Mouse (Mus musculus) kidney, embryonic 15.5 days (tissue): Measurements from ENCODE around the gene Slc25a33. TPM values are rescaled to one million over a fixed set of nuclear protein-coding genes. Genes with fewer than 3 reads are reported as not detected.

Source experiments
- ATAC-seq: fragments of 200-750 bp; cut with Nextera tagmentation; replicated peaks from 2 replicates; pipeline ENCODE4 v1.8.0; 2017; ENCODE audit warnings: moderate TSS enrichment; ENCODE audit not compliant: low FRiP score
- H3K27ac ChIP-seq: fragments of 300-500 bp; sonication (generic); 2 replicates; pipeline ENCODE4 v1.5.1; 2015; ENCODE audit warnings: mild to moderate bottlenecking, inconsistent platforms
- H3K27me3 ChIP-seq: fragments of 300-500 bp; sonication (generic); 2 replicates; pipeline ENCODE4 v1.6.1; 2015; ENCODE audit warnings: inconsistent platforms
- H3K36me3 ChIP-seq: fragments of 300-500 bp; sonication (generic); 2 replicates; pipeline ENCODE4 v1.6.1; 2015; ENCODE audit warnings: inconsistent platforms
- H3K4me1 ChIP-seq: fragments of 300-500 bp; sonication (generic); 2 replicates; pipeline ENCODE4 v1.6.1; 2015; ENCODE audit warnings: inconsistent platforms
- H3K4me2 ChIP-seq: fragments of 300-500 bp; sonication (generic); 2 replicates; pipeline ENCODE4 v1.6.1; 2015; ENCODE audit warnings: moderate library complexity, mild to moderate bottlenecking, inconsistent platforms
- H3K4me3 ChIP-seq: fragments of 300-500 bp; sonication (generic); replicated peaks from 2 replicates; pipeline ENCODE4 v1.5.1; 2015; ENCODE audit warnings: mild to moderate bottlenecking, inconsistent platforms
- H3K9ac ChIP-seq: fragments of 300-500 bp; sonication (generic); 2 replicates; pipeline ENCODE4 v1.6.1; 2015; ENCODE audit warnings: mild to moderate bottlenecking, inconsistent platforms
- H3K9me3 ChIP-seq: fragments of 300-500 bp; sonication (generic); replicated peaks from 2 replicates; pipeline ENCODE4 v1.6.1; 2016; ENCODE audit warnings: inconsistent platforms
- WGBS: fragments of 180-500 bp; shearing (Covaris S2); methylation state at CpG from one replicate; pipeline ENCODE4 v1.1.7; 2015; ENCODE audit warnings: mixed read lengths; 5-methylcytosine and 5-hydroxymethylcytosine counted together
- polyA plus RNA-seq: library from polyadenylated mRNA; unstranded; fragments of >200 nt; fragmentation: Nextera tagmentation; extraction: Ambion mirVana; gene quantifications from 2 replicates; pipeline ENCODE4 v1.2.1, GENCODE M21; 2015

Slc25a33 gene
- polyA plus RNA-seq, 1 experiment from 2014 or later: 14.2 TPM

GRCm38 (mm10) chr4:149806699-149807381 is 32.8 kb upstream of the Slc25a33 start:
- ATAC-seq: 0 out of 2 replicates have a peak, but pooled peaks have one; percentile 47
- no peaks in the 10 kb centered on the region for H3K36me3 ChIP-seq

DNA sequence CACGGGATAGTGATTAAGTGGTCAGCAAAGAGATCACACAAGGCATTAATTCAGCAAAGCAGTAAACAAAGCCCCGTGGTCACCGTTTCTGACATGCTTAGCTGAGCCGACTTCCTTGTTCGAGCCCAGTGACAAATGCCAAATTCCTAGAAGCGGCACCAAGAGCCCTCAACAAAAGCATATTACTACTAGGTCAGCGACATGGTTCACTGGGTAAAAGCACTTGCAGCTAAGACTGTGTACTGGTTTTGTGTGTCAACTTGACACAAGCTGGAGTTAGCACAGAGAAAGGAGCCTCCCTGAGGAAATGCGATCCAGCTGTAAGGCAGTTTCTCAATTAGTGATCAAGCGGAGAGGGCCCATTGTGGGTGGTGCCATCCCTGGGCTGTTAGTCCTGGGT is 28.2 kb upstream of the Slc25a33 start:
- no peak overlapping the region for H3K4me3 ChIP-seq
- WGBS: 28% methylated on average over 9 of the region's 9 CpGs

More at GRCm38 (mm10) chr4:149806699-149807381, 32.8 kb upstream of the Slc25a33 start:
- Histone ChIP-seq H3K9me3 (no peaks in the 10 kb centered on the region), H3K27me3 (peaks cover 23% of the 10 kb centered on the region), H3K9ac (no peak overlapping the region), H3K4me3 (no peak overlapping the region), H3K27ac (no peak overlapping the region), H3K4me1 (peaks cover 23% of the 10 kb centered on the region), H3K4me2 (no peak overlapping the region)
- 47% methylated on average over 19 of the region's 19 CpGs for WGBS

DNA sequence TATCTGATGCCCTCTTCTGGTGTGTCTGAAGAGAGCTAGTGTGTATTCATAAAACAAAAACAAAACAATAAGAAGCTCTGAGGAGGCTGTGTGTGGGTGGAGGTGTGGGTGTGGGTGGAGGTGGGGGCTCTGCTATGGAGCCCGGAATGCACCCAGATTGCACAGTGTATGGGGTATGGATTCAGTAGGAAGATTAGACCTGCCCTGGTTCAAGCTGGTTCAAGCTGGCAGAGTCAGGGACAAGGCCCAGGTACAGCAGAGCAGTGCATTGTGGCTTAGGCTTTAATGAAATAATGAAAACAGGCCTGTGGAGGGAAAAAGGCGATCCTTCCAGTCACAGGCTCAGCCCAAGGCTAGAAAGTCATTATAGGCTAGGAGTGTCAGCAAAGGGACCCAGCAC is 26.5 kb upstream of the Slc25a33 start:
- ATAC-seq: no peak; the same call in 1 of the 2 replicates
- 65% methylated on average over 2 of the region's 2 CpGs for whole genome bisulfite sequencing
- Histone ChIP-seq H3K4me3 (no peak overlapping the region), H3K36me3 (no peaks in the 10 kb centered on the region), H3K9ac (no peak overlapping the region), H3K9me3 (no peaks in the 10 kb centered on the region), H3K27ac (peak overlapping the region; percentile 45), H3K27me3 (no peaks in the 10 kb centered on the region), H3K4me2 (no peak overlapping the region), H3K4me1 (peaks cover 44% of the 10 kb centered on the region)

More for the DNA sequence above, 28.2 kb upstream of the Slc25a33 start:
- no peaks in the 10 kb centered on the region for H3K36me3 ChIP-seq
- no peaks in the 10 kb centered on the region for H3K9me3 ChIP-seq
- no peak overlapping the region for H3K4me2 ChIP-seq
- peak; percentile 55 for ATAC-seq
- H3K4me1 ChIP-seq: peaks cover 48% of the 10 kb centered on the region
- no peaks in the 10 kb centered on the region for H3K27me3 ChIP-seq
- H3K9ac ChIP-seq: no peak overlapping the region
- H3K27ac ChIP-seq: peak overlapping the region; percentile 73

GRCm38 (mm10) chr4:149800172-149800464 is 26.0 kb upstream of the Slc25a33 start:
- Histone ChIP-seq H3K4me3 (no peak overlapping the region), H3K27me3 (no peaks in the 10 kb centered on the region), H3K27ac (peak overlapping the region; percentile 45; the same call in 1 of the 2 replicates), H3K4me1 (peaks cover 44% of the 10 kb centered on the region), H3K36me3 (no peaks in the 10 kb centered on the region), H3K4me2 (no peak overlapping the region), H3K9me3 (no peaks in the 10 kb centered on the region), H3K9ac (no peak overlapping the region)
- WGBS: 82% methylated on average over 6 of the region's 6 CpGs
- ATAC-seq: no peak

DNA sequence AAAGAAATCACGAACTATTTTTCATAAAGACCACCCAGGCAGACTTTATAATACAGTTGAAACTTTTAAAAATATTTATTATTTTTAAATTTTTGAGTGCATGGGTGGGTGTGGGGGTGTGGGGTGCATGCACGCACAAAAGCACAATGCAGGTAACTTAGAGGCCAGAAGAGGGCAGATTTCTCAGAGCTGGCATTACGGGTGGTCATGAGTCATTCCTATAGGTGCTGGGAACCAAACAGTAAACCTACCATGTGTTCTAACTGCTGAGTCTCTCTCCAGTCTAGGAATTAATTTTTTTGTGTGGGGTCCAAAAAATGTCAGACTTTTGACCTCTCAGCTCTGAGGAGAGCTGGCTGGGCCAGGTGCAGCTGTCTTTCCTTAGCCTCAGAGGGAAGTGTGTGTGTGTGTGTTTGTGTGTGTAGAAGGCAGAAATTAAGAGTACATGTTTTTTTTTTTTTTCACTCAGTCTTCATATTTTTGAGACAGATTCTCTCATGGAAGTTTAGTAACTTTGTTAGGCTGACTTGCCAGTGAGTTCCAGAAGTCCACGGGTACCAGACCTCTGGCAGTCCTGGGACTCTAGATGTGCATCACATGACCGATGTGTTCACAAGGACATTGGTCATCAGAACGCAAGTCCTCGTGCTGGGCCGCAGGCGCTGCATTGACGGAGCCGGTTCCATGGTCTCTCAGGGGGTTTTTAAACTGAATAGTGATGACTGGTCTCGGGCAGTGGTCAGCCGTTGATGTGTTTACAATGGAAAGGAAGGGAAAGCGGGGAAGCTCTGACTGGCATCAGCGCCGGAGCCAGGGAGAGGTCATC is 25.5 kb upstream of the Slc25a33 start:
- H3K36me3 ChIP-seq: no peaks in the 10 kb centered on the region
- no peaks in the 10 kb centered on the region for H3K27me3 ChIP-seq
- WGBS: 83% methylated on average over 16 of the region's 16 CpGs
- no peak overlapping the region for H3K9ac ChIP-seq
- no peaks in the 10 kb centered on the region for H3K9me3 ChIP-seq
- no peak for ATAC-seq
- peak overlapping the region; percentile 59 for H3K27ac ChIP-seq
- H3K4me1 ChIP-seq: peaks cover 44% of the 10 kb centered on the region
- no peak overlapping the region for H3K4me2 ChIP-seq
- no peak overlapping the region for H3K4me3 ChIP-seq

- Histone ChIP-seq H3K9me3 (no peaks in the 10 kb centered on the region), H3K4me3 (no peak overlapping the region), H3K9ac (no peak overlapping the region), H3K4me2 (no peak overlapping the region), H3K27ac (peak overlapping the region; percentile 59), H3K27me3 (no peaks in the 10 kb centered on the region), H3K4me1 (peaks cover 46% of the 10 kb centered on the region), H3K36me3 (no peaks in the 10 kb centered on the region)
- 28% methylated on average over 7 of the region's 7 CpGs for WGBS
- ATAC-seq: peak; percentile 47; the same call in 1 of the 2 replicates
Measured at GRCm38 (mm10) chr4:149798684-149799309, 24.7 kb upstream of the Slc25a33 start.

- Histone ChIP-seq H3K4me2 (no peak overlapping the region), H3K27me3 (no peaks in the 10 kb centered on the region), H3K27ac (peak overlapping the region; percentile 59), H3K36me3 (no peaks in the 10 kb centered on the region), H3K4me1 (peaks cover 48% of the 10 kb centered on the region), H3K4me3 (no peak overlapping the region), H3K9me3 (no peaks in the 10 kb centered on the region), H3K9ac (no peak overlapping the region)
- 47% methylated on average over 2 of the region's 2 CpGs for WGBS
- ATAC-seq: no peak
Measured at GRCm38 (mm10) chr4:149798116-149798515, 24.0 kb upstream of the Slc25a33 start.

GRCm38 (mm10) chr4:149797220-149797610 is 23.1 kb upstream of the Slc25a33 start:
- no peak overlapping the region for H3K9ac ChIP-seq
- H3K36me3 ChIP-seq: no peaks in the 10 kb centered on the region
- H3K9me3 ChIP-seq: no peaks in the 10 kb centered on the region
- WGBS: 69% methylated on average over 1 of the region's 1 CpGs
- ATAC-seq: no peak
- H3K4me2 ChIP-seq: no peak overlapping the region
- no peak overlapping the region for H3K4me3 ChIP-seq
- H3K4me1 ChIP-seq: peaks cover 50% of the 10 kb centered on the region
- no peaks in the 10 kb centered on the region for H3K27me3 ChIP-seq
- no peak overlapping the region for H3K27ac ChIP-seq

GRCm38 (mm10) chr4:149796567-149797219 is 22.6 kb upstream of the Slc25a33 start:
- no peak overlapping the region for H3K9ac ChIP-seq
- no peak overlapping the region for H3K27ac ChIP-seq
- WGBS: 79% methylated on average over 14 of the region's 14 CpGs
- H3K27me3 ChIP-seq: no peaks in the 10 kb centered on the region
- H3K36me3 ChIP-seq: no peaks in the 10 kb centered on the region
- H3K4me1 ChIP-seq: peaks cover 49% of the 10 kb centered on the region
- no peak for ATAC-seq
- no peak overlapping the region for H3K4me2 ChIP-seq
- no peak overlapping the region for H3K4me3 ChIP-seq
- H3K9me3 ChIP-seq: no peaks in the 10 kb centered on the region

- Histone ChIP-seq H3K36me3 (no peaks in the 10 kb centered on the region), H3K27ac (no peak overlapping the region), H3K27me3 (no peaks in the 10 kb centered on the region), H3K4me2 (no peak overlapping the region), H3K9ac (no peak overlapping the region), H3K4me1 (peaks cover 52% of the 10 kb centered on the region), H3K9me3 (no peaks in the 10 kb centered on the region), H3K4me3 (no peak overlapping the region)
- no peak for ATAC-seq
- 77% methylated on average over 7 of the region's 7 CpGs for WGBS
Measured at GRCm38 (mm10) chr4:149794966-149795477, 20.9 kb upstream of the Slc25a33 start.

GRCm38 (mm10) chr4:149794010-149794338 is 19.9 kb upstream of the Slc25a33 start:
- no peak overlapping the region for H3K27ac ChIP-seq
- peaks cover 48% of the 10 kb centered on the region for H3K4me1 ChIP-seq
- no peak overlapping the region for H3K9ac ChIP-seq
- no peaks in the 10 kb centered on the region for H3K9me3 ChIP-seq
- no peaks in the 10 kb centered on the region for H3K27me3 ChIP-seq
- no peak overlapping the region for H3K4me2 ChIP-seq
- no peaks in the 10 kb centered on the region for H3K36me3 ChIP-seq
- 0 out of 2 replicates have a peak, but pooled peaks have one; percentile 40 for ATAC-seq
- 30% methylated on average over 8 of the region's 8 CpGs for WGBS
- H3K4me3 ChIP-seq: no peak overlapping the region
